Mouse (Mus musculus): ENCODE data around the gene Repin1. TPM values are rescaled to one million over a fixed set of nuclear protein-coding genes. Genes with fewer than 3 reads are reported as not detected.
"Not testable (repeated sequence)": the region's sequence is repeated elsewhere in the genome, so short reads cannot be mapped to it uniquely, and the experiment has no call there.

Gene Repin1
- polyA plus RNA-seq, 1 experiment from 2014 or later: 41.9 TPM

- Histone ChIP-seq H3K27me3 (replicated peaks; ENCODE audit: control insufficient read depth, insufficient read depth, low read length) (no peaks in the 10 kb centered on the region), H3K27ac (ENCODE audit: low read depth, low read length) (no peak overlapping the region), H3K36me3 (ENCODE audit: control insufficient read depth, insufficient read depth, low read length) (peaks cover 8% of the 10 kb centered on the region), H3K9me3 (ENCODE audit: control insufficient read depth, low read length) (no peaks in the 10 kb centered on the region), H3K4me3 (ENCODE audit: low read length) (no peak overlapping the region), H3K4me1 (ENCODE audit: control insufficient read depth, insufficient read depth, low read depth, low read length) (no peaks in the 10 kb centered on the region), H3K9ac (ENCODE audit: low read depth, low read length) (no peak overlapping the region), H3K4me2 (ENCODE audit: low read length) (no peak overlapping the region)
- ATAC-seq: no peak
- WGBS: 56% methylated on average over 7 of the region's 7 CpGs
Measured at GRCm38 (mm10) chr6:48609512-48609911, 15.8 kb downstream of the Repin1 start.

GRCm38 (mm10) chr6:48610657-48611056 lies 17.0 kb downstream of the Repin1 start:
- H3K27me3 ChIP-seq (replicated peaks; ENCODE audit: control insufficient read depth, insufficient read depth, low read length): no peaks in the 10 kb centered on the region
- peaks cover 14% of the 10 kb centered on the region for H3K36me3 ChIP-seq (ENCODE audit: control insufficient read depth, insufficient read depth, low read length)
- ATAC-seq: no peak
- H3K9me3 ChIP-seq (ENCODE audit: control insufficient read depth, low read length): no peaks in the 10 kb centered on the region
- no peak overlapping the region for H3K9ac ChIP-seq (ENCODE audit: low read depth, low read length)
- no peak overlapping the region for H3K4me3 ChIP-seq (ENCODE audit: low read length)
- H3K4me1 ChIP-seq (ENCODE audit: control insufficient read depth, insufficient read depth, low read depth, low read length): no peaks in the 10 kb centered on the region
- no peak overlapping the region for H3K4me2 ChIP-seq (ENCODE audit: low read length)
- 74% methylated on average over 3 of the region's 3 CpGs for WGBS
- H3K27ac ChIP-seq (ENCODE audit: low read depth, low read length): no peak overlapping the region

DNA sequence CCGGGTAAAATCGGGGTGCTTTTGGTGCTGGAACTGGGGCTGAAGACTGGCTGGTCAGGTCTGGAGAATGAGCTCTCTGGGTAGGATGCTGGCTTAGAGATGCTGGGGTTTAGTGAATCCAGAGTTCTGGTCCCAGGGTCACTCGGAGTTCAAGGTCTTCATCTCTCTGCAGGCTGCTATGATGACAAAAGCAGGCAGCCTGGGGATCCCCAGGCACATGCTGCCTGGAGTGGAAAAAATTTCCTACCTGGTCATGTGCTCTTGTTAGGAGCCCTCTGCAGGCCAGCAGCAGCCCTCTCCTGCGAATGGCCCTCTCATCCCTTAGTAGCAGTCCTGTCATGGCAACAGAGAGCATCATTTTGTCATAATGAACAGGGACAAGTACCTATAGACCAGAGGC lies 19.8 kb downstream of the Repin1 start:
- ATAC-seq: no peak
- no peaks in the 10 kb centered on the region for H3K9me3 ChIP-seq (ENCODE audit: control insufficient read depth, low read length)
- H3K4me2 ChIP-seq (ENCODE audit: low read length): no peak overlapping the region
- peaks cover 14% of the 10 kb centered on the region for H3K36me3 ChIP-seq (ENCODE audit: control insufficient read depth, insufficient read depth, low read length)
- H3K9ac ChIP-seq (ENCODE audit: low read depth, low read length): no peak overlapping the region
- no peak overlapping the region for H3K4me3 ChIP-seq (ENCODE audit: low read length)
- H3K27ac ChIP-seq (ENCODE audit: low read depth, low read length): no peak overlapping the region
- no peaks in the 10 kb centered on the region for H3K27me3 ChIP-seq (replicated peaks; ENCODE audit: control insufficient read depth, insufficient read depth, low read length)
- WGBS: 87% methylated on average over 4 of the region's 4 CpGs
- H3K4me1 ChIP-seq (ENCODE audit: control insufficient read depth, insufficient read depth, low read depth, low read length): no peaks in the 10 kb centered on the region

- no peak overlapping the region for H3K4me2 ChIP-seq (ENCODE audit: low read length)
- no peak for ATAC-seq
- H3K27ac ChIP-seq (ENCODE audit: low read depth, low read length): no peak overlapping the region
- no peaks in the 10 kb centered on the region for H3K4me1 ChIP-seq (ENCODE audit: control insufficient read depth, insufficient read depth, low read depth, low read length)
- H3K9ac ChIP-seq (ENCODE audit: low read depth, low read length): no peak overlapping the region
- WGBS: 93% methylated on average over 5 of the region's 5 CpGs
- peaks cover 19% of the 10 kb centered on the region for H3K36me3 ChIP-seq (ENCODE audit: control insufficient read depth, insufficient read depth, low read length)
- H3K27me3 ChIP-seq (replicated peaks; ENCODE audit: control insufficient read depth, insufficient read depth, low read length): no peaks in the 10 kb centered on the region
- H3K9me3 ChIP-seq (ENCODE audit: control insufficient read depth, low read length): no peaks in the 10 kb centered on the region
- no peak overlapping the region for H3K4me3 ChIP-seq (ENCODE audit: low read length)
Measured at GRCm38 (mm10) chr6:48614756-48615155, 21.1 kb downstream of the Repin1 start.

- H3K4me1 ChIP-seq (ENCODE audit: control insufficient read depth, insufficient read depth, low read depth, low read length): no peaks in the 10 kb centered on the region
- no peak overlapping the region for H3K27ac ChIP-seq (ENCODE audit: low read depth, low read length)
- no peak for ATAC-seq
- H3K36me3 ChIP-seq (ENCODE audit: control insufficient read depth, insufficient read depth, low read length): peaks cover 19% of the 10 kb centered on the region
- no peak overlapping the region for H3K4me3 ChIP-seq (ENCODE audit: low read length)
- H3K27me3 ChIP-seq (replicated peaks; ENCODE audit: control insufficient read depth, insufficient read depth, low read length): no peaks in the 10 kb centered on the region
- no peaks in the 10 kb centered on the region for H3K9me3 ChIP-seq (ENCODE audit: control insufficient read depth, low read length)
- no peak overlapping the region for H3K4me2 ChIP-seq (ENCODE audit: low read length)
- H3K9ac ChIP-seq (ENCODE audit: low read depth, low read length): no peak overlapping the region
- 93% methylated on average over 30 of the region's 30 CpGs for WGBS
Measured at GRCm38 (mm10) chr6:48620031-48620430, 26.3 kb downstream of the Repin1 start.

GRCm38 (mm10) chr6:48622186-48622843 lies 28.6 kb downstream of the Repin1 start:
- H3K4me2 ChIP-seq (ENCODE audit: low read length); H3K9me3 ChIP-seq (ENCODE audit: control insufficient read depth, low read length); H3K27me3 ChIP-seq (replicated peaks; ENCODE audit: control insufficient read depth, insufficient read depth, low read length); H3K4me3 ChIP-seq (ENCODE audit: low read length); ATAC-seq; H3K9ac ChIP-seq (ENCODE audit: low read depth, low read length); H3K4me1 ChIP-seq (ENCODE audit: control insufficient read depth, insufficient read depth, low read depth, low read length); H3K27ac ChIP-seq (ENCODE audit: low read depth, low read length): not testable (repeated sequence)
- H3K36me3 ChIP-seq (ENCODE audit: control insufficient read depth, insufficient read depth, low read length): peaks cover 18% of the 10 kb centered on the region
- 85% methylated on average over 8 of the region's 8 CpGs for WGBS

- Histone ChIP-seq H3K27me3 (replicated peaks; ENCODE audit: control insufficient read depth, insufficient read depth, low read length) (peaks cover 6% of the 10 kb centered on the region), H3K4me1 (ENCODE audit: control insufficient read depth, insufficient read depth, low read depth, low read length) (peaks cover 10% of the 10 kb centered on the region), H3K36me3 (ENCODE audit: control insufficient read depth, insufficient read depth, low read length) (peaks cover 18% of the 10 kb centered on the region), H3K9me3 (ENCODE audit: control insufficient read depth, low read length) (no peaks in the 10 kb centered on the region), H3K4me3 (ENCODE audit: low read length) (no peak overlapping the region), H3K4me2 (ENCODE audit: low read length) (no peak overlapping the region), H3K9ac (ENCODE audit: low read depth, low read length) (no peak overlapping the region), H3K27ac (ENCODE audit: low read depth, low read length) (no peak overlapping the region)
- no peak for ATAC-seq
- WGBS: 38% methylated on average over 1 of the region's 1 CpGs
Measured at GRCm38 (mm10) chr6:48623460-48623859, 29.8 kb downstream of the Repin1 start.

DNA sequence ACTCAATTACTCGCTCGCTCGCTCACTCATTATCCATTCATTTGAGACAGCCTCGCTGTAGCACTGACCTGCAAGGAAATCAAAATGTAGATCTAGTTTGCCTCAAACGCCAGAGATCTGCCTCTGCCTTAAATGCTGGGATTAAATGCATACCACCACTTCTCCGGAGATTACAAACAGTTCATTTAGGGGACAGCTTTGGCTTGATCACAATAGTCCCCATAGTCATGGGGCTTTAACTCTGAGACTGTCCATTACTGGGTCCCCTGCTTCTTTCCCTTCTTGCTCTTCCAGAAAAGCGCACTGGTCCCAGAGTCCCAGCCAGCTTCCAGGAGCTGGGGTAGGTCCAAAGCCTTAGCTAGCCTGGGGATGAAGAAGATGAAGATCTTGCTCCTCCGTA lies 32.8 kb downstream of the Repin1 start, which contains the start of gene AI854703:
AI854703 (plus strand) TSS at position 301 of the 400 bp plus-strand sequence.
- Histone ChIP-seq H3K36me3 (ENCODE audit: control insufficient read depth, insufficient read depth, low read length) (no peaks in the 10 kb centered on the region; the same call in 1 of the 2 replicates), H3K4me3 (ENCODE audit: low read length) (peak within 1 kb of the TSS; percentile 66), H3K4me2 (ENCODE audit: low read length) (peak within 1 kb of the TSS; percentile 91), H3K27me3 (replicated peaks; ENCODE audit: control insufficient read depth, insufficient read depth, low read length) (peaks cover 6% of the 10 kb centered on the region), H3K27ac (ENCODE audit: low read depth, low read length) (no peak within 1 kb of the TSS), H3K4me1 (ENCODE audit: control insufficient read depth, insufficient read depth, low read depth, low read length) (peaks cover 13% of the 10 kb centered on the region), H3K9ac (ENCODE audit: low read depth, low read length) (peak within 1 kb of the TSS; percentile 80), H3K9me3 (ENCODE audit: control insufficient read depth, low read length) (no peaks in the 10 kb centered on the region)
- no peak for ATAC-seq
- 32% methylated on average over 8 of the region's 8 CpGs for WGBS

DNA sequence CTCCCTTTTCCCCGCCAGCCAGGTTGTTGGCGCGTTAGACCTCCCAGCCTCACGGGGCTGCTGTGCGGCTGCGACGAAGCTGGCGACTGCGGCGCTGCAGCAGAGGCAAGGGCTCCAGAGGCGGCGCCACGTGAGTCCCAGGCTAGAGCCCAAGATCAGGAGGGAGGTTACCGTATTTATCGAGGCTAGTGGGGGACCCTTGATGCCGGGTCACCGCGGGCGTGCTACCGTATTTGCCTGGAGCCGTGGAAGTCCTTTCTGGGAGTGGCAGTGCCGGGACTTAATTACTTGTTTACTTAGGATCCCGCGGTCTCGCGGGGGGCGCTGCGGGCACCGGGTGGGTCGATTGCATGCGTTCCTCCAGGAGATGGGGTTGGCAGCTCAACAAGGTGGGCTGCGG lies 33.3 kb downstream of the Repin1 start:
- peak overlapping the region; percentile 66 for H3K4me3 ChIP-seq (ENCODE audit: low read length)
- no peaks in the 10 kb centered on the region; the same call in 1 of the 2 replicates for H3K36me3 ChIP-seq (ENCODE audit: control insufficient read depth, insufficient read depth, low read length)
- peak overlapping the region; percentile 91 for H3K4me2 ChIP-seq (ENCODE audit: low read length)
- peak overlapping the region; percentile 80 for H3K9ac ChIP-seq (ENCODE audit: low read depth, low read length)
- peaks cover 6% of the 10 kb centered on the region for H3K27me3 ChIP-seq (replicated peaks; ENCODE audit: control insufficient read depth, insufficient read depth, low read length)
- peaks cover 13% of the 10 kb centered on the region for H3K4me1 ChIP-seq (ENCODE audit: control insufficient read depth, insufficient read depth, low read depth, low read length)
- H3K9me3 ChIP-seq (ENCODE audit: control insufficient read depth, low read length): no peaks in the 10 kb centered on the region
- peak; percentile 68 for ATAC-seq
- H3K27ac ChIP-seq (ENCODE audit: low read depth, low read length): no peak overlapping the region
- under 1% methylated on average over 32 of the region's 32 CpGs for WGBS

Data from hindbrain, embryonic 16.5 days (tissue).